Mouse (Mus musculus) spleen, adult 2 months (tissue): ENCODE measurements at regions not wholly inside any gene's neighbourhood (a gene's known extent, or its start where the extent isn't known, plus 50 kb on each side); places are given as distances from the start of the nearest gene placed in this dataset.

Experiments
- DNase-seq, 2 experiments: peaks; one replicate each; pipeline versions ENCODE4 v3.0.0 to v3.0.0-alpha.2; 2012 to 2021; ENCODE audit warnings: low spot score in 2 of 2, low read depth in 1 of 2
- H3K27ac ChIP-seq: fragments of 200-500 bp; 2 replicates; pipeline ENCODE4 v1.5.1; 2012; ENCODE audit warnings: low read length, inconsistent platforms; ENCODE audit not compliant: insufficient read depth
- H3K27me3 ChIP-seq: fragments of 200-500 bp; 2 replicates; pipeline ENCODE4 v1.6.1; 2012; ENCODE audit warnings: mild to moderate bottlenecking, moderate library complexity, low read length, inconsistent platforms; ENCODE audit not compliant: control insufficient read depth, insufficient read depth
- H3K36me3 ChIP-seq: fragments of 200-500 bp; 2 replicates; pipeline ENCODE4 v1.6.1; 2012; ENCODE audit warnings: mild to moderate bottlenecking, low read length, inconsistent platforms; ENCODE audit not compliant: control insufficient read depth, insufficient read depth
- H3K4me1 ChIP-seq: fragments of 200-500 bp; 2 replicates; pipeline ENCODE4 v1.6.1; 2011; ENCODE audit warnings: inconsistent platforms; ENCODE audit not compliant: control insufficient read depth, insufficient read depth, insufficient read length
- H3K4me3 ChIP-seq: fragments of 200-500 bp; 2 replicates; pipeline ENCODE4 v1.5.1; 2011; ENCODE audit warnings: mild to moderate bottlenecking, inconsistent platforms; ENCODE audit not compliant: insufficient read depth, insufficient read length; ENCODE audit errors: extremely low read depth
- CTCF ChIP-seq: fragments of 200-500 bp; IDR thresholded peaks from 2 replicates; pipeline ENCODE4 v1.5.1; 2011; ENCODE audit warnings: mild to moderate bottlenecking, inconsistent platforms; ENCODE audit not compliant: insufficient read depth, insufficient read length, insufficient replicate concordance; ENCODE audit errors: extremely low read depth
- POLR2A ChIP-seq: fragments of 200-500 bp; IDR thresholded peaks from 2 replicates; pipeline ENCODE4 v1.6.1; 2011; ENCODE audit warnings: low read depth, low read length, inconsistent platforms
- WGBS: fragments of 180-500 bp; shearing (Covaris S2); methylation state at CpG from one replicate; pipeline ENCODE4 v1.1.7; 2018; 5-methylcytosine and 5-hydroxymethylcytosine counted together

DNA sequence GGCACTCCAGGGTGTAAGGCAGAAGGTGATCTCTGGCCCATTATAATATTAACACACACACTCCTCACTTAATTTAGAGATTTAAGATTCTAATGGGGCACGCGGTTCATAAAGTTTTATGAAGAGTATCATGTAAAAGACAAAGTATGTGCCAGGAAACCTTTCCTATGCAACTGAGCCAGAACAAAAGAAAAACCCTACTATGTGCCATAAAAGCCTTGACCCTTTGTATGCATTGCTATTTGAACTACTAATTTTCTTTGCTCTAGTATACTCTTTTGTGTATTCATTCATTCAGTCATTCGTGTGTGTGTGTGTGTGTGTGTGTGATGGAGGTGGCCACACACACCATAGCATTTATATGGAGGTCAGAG, 446.2 kb downstream of the Ptpru start:
- no peak for TF ChIP-seq POLR2A
- TF ChIP-seq CTCF = no peak
- Histone ChIP-seq H3K27me3 (no peaks in the 10 kb centered on the region), H3K27ac (no peak overlapping the region), H3K4me3 (no peak overlapping the region), H3K4me1 (no peaks in the 10 kb centered on the region), H3K36me3 (no peaks in the 10 kb centered on the region)
- 91% methylated on average over 3 of the region's 3 CpGs for WGBS
- DNase-seq = no peak

DNA sequence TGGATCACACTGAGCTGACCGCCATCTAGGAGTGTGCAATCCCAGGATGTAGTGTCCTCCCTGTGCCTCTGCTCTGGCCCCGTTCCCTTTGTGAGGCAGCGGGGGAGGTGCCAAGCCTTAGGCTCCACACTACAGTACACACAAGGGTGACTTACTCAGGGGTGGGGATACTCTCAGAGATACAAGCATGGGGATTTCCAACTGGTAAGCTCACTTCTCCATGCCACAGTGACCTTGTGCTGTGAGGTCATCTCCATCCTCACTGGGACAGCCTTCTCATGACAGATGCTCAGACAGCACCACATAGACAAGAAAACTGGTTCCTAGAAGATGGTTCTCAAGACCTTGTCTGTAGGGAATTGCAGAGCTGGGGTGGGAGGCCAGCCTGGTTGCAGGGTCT, 445.6 kb downstream of the Ptpru start:
- Histone ChIP-seq H3K4me1 (no peaks in the 10 kb centered on the region), H3K27ac (no peak overlapping the region), H3K27me3 (no peaks in the 10 kb centered on the region), H3K36me3 (no peaks in the 10 kb centered on the region), H3K4me3 (no peak overlapping the region)
- TF ChIP-seq CTCF (no peak), POLR2A (no peak)
- WGBS = 86% methylated on average over 3 of the region's 3 CpGs
- no peak for DNase-seq

DNA sequence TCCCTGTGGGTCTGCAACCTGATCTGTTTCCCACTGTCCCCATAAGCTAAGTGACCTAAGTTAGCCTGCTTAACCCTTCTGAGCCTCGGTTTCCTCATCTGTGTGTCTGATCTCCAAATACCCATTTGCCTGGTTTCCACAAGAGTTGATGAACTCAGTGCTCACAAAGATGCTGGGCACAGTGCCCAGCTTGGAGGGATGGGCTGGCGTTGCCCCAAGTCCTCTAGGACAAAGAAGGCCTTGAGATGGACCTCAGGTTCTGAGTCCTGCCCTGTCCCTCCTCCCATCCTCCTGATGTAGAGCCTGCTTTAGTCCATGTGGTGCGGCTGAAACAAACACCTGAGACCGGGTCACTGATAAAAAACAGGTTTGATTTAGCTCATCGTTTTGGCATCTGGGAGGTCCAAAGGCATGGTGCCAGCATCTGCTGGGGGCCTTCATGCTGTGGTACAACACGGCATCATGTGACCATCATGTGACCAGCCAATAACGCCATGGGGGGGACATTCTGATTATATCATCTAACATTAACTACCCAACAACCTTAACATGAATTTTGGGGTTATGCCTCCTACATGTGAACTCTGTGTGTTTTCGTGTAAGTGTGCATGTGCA, 441.8 kb downstream of the Ptpru start:
- 86% methylated on average over 8 of the region's 8 CpGs for WGBS
- Histone ChIP-seq H3K27me3 (no peaks in the 10 kb centered on the region), H3K36me3 (no peaks in the 10 kb centered on the region), H3K27ac (no peak overlapping the region), H3K4me1 (no peaks in the 10 kb centered on the region), H3K4me3 (no peak overlapping the region)
- no peak for DNase-seq
- TF ChIP-seq CTCF (no peak), POLR2A (no peak)

DNA sequence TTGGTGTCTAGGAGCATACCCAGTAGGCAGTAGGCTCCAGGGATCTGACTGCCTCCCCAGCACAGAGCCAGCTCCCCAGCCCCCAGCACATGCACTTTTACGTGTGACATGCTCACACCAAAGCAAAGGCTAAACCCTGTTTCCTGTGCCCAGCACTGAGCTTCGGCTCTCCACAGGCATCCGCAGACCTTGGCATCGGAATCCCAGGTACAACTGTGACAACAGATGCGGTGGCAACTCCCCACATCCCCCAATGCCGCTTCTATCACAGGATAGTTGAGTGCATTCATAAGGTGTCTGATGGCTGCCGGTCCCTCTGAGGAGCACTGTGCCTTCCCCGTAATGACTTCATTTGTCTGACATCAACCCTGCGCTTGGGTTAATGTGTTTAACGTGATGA, 440.9 kb downstream of the Ptpru start:
- WGBS = 92% methylated on average over 10 of the region's 10 CpGs
- Histone ChIP-seq H3K27me3 (no peaks in the 10 kb centered on the region), H3K4me1 (no peaks in the 10 kb centered on the region), H3K36me3 (no peaks in the 10 kb centered on the region), H3K4me3 (no peak overlapping the region), H3K27ac (no peak overlapping the region)
- no peak for TF ChIP-seq POLR2A
- TF ChIP-seq CTCF = no peak
- no peak for DNase-seq

DNA sequence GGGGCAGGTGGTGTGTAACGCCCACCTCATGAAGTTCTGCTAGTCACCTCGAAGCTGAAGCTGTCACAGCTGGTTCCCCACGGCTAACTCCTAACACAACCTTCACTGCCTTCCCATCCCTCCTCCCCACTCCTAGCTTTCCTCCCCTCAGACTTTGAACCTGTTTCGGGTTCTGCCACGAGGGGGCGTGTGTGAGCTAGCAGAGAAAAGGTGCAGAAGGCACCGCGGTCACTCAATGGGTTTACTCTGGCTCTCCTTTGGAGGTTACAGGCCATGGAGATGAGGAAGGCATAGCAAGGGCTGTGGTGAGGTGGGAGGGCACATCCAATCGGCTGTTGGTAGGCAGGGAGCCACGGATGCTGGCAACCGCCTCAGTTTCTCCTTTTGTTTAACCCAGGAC, 437.3 kb downstream of the Ptpru start:
- no peak overlapping the region for H3K27ac ChIP-seq
- WGBS = 26% methylated on average over 11 of the region's 11 CpGs
- H3K4me1 ChIP-seq = no peaks in the 10 kb centered on the region
- H3K36me3 ChIP-seq = no peaks in the 10 kb centered on the region
- TF ChIP-seq POLR2A = no peak
- TF ChIP-seq CTCF = 0 out of 2 replicates have a peak, but pooled peaks have one; percentile 19
- H3K4me3 ChIP-seq = no peak overlapping the region
- no peaks in the 10 kb centered on the region for H3K27me3 ChIP-seq
- DNase-seq = no peak

DNA sequence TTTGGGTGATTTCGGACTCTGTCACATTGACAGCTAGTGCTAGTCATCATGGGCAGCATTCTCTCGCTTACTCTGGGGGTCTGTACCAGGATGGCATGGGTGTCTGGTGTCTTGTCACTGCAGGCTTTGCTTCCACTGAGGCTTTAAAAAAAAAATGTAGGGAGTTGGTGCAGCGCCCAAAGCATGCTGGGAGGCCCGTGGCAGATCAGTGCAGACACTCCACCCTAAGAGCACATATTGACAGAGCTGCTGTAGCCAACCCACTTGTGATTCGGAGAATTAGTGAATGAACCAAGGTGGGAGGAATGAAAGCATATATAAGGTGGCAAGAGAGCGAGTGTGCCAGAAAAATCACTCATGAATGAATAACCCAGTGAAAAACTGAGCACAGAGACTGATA, 436.8 kb downstream of the Ptpru start:
- Histone ChIP-seq H3K4me1 (no peaks in the 10 kb centered on the region), H3K27ac (no peak overlapping the region), H3K4me3 (no peak overlapping the region), H3K27me3 (no peaks in the 10 kb centered on the region), H3K36me3 (no peaks in the 10 kb centered on the region)
- 88% methylated on average over 6 of the region's 6 CpGs for WGBS
- TF ChIP-seq POLR2A (no peak), CTCF (no peak)
- no peak for DNase-seq

DNA sequence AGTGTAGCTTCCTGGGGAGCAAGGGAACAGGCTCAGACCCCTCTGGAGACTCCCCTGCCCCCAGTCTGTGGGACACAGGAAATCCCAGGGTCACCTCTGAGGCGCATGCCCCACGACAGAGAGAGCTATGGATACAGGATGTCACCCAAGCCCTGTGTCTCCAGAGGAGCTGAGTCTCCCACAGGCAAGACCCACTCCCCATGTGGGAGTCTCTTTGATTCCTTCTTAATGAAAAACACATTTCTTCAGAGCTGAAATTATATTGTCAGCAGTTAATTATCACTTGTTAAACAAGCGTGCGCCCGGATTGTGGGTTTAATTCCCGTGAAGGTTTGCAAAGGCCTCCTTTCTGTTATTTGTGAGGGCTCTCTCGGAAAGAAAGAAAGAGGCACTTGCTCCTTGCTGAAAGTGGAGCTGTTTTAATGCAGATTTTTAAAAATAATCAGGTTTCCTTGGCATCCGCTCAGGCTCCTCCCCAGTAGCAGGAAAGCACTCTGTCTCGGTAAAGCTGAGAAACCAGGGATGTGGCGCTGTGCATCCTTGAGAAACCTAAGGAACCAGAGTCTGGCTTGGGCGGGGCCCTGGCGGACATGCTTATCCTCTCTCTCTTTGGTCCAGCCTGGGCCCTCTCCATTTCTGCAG, 432.6 kb downstream of the Ptpru start:
- Histone ChIP-seq H3K27ac (no peak overlapping the region), H3K36me3 (no peaks in the 10 kb centered on the region), H3K27me3 (no peaks in the 10 kb centered on the region), H3K4me1 (no peaks in the 10 kb centered on the region), H3K4me3 (no peak overlapping the region)
- WGBS = 80% methylated on average over 12 of the region's 12 CpGs
- DNase-seq = no peak
- TF ChIP-seq CTCF (no peak), POLR2A (no peak)
